Mouse (Mus musculus) midbrain, embryonic 14.5 days (tissue): ENCODE data around the gene Baz1b. TPM values are rescaled to one million over a fixed set of nuclear protein-coding genes. Genes with fewer than 3 reads are reported as not detected.
A peak's percentile ranks its signal among the peaks of the same experiment; 100 is the strongest.

Experiments used
- ATAC-seq: fragments of 200-750 bp; cut with Nextera tagmentation; 2 replicates; pipeline ENCODE4 v1.8.0; 2017; ENCODE audit warnings: moderate number of reproducible peaks, moderate library complexity; ENCODE audit not compliant: low FRiP score, low TSS enrichment
- DNase-seq: peaks from one replicate; pipeline ENCODE4 v3.0.0-alpha.2; 2015
- H3K27ac ChIP-seq: fragments of 300-500 bp; sonication (generic); replicated peaks from 2 replicates; pipeline ENCODE4 v1.5.1; 2014; ENCODE audit warnings: mild to moderate bottlenecking, low read depth, low read length, moderate library complexity
- H3K27me3 ChIP-seq: fragments of 300-500 bp; sonication (generic); 2 replicates; pipeline ENCODE4 v1.6.1; 2014; ENCODE audit warnings: low read length, control low read depth, mixed read lengths; ENCODE audit not compliant: control insufficient read depth, insufficient read depth
- H3K36me3 ChIP-seq: fragments of 300-500 bp; sonication (generic); 2 replicates; pipeline ENCODE4 v1.6.1; 2014; ENCODE audit warnings: low read length, control low read depth; ENCODE audit not compliant: control insufficient read depth, insufficient read depth
- H3K4me1 ChIP-seq: fragments of 300-500 bp; sonication (generic); 2 replicates; pipeline ENCODE4 v1.6.1; 2014; ENCODE audit warnings: mild to moderate bottlenecking, antibody characterized with exemption, low read length, control low read depth; ENCODE audit not compliant: control insufficient read depth, insufficient read depth
- H3K4me2 ChIP-seq: fragments of 300-500 bp; sonication (generic); 2 replicates; pipeline ENCODE4 v1.6.1; 2014; ENCODE audit warnings: mild to moderate bottlenecking, low read length, moderate library complexity
- H3K4me3 ChIP-seq: fragments of 300-500 bp; sonication (generic); replicated peaks from 2 replicates; pipeline ENCODE4 v1.5.1; 2014; ENCODE audit warnings: low read depth, low read length
- H3K9ac ChIP-seq: fragments of 300-500 bp; sonication (generic); replicated peaks from 2 replicates; pipeline ENCODE4 v1.6.1; 2014; ENCODE audit warnings: mild to moderate bottlenecking, low read length, moderate library complexity
- H3K9me3 ChIP-seq: fragments of 300-500 bp; sonication (generic); 2 replicates; pipeline ENCODE4 v1.6.1; 2016; ENCODE audit warnings: low read length, control low read depth, mixed read lengths; ENCODE audit not compliant: control insufficient read depth
- WGBS: fragments of 180-500 bp; shearing (Covaris S2); extraction: QIAGEN DNeasy Blood & Tissue Kit; methylation state at CpG from one replicate; pipeline ENCODE4 v1.1.7; 2014; 5-methylcytosine and 5-hydroxymethylcytosine counted together
- polyA plus RNA-seq: library from polyadenylated mRNA; unstranded; fragments of >200 nt; fragmentation: Nextera tagmentation; extraction: Ambion mirVana; gene quantifications from 2 replicates; pipeline ENCODE4 v1.2.1, GENCODE M21; 2014

The Baz1b gene
- polyA plus RNA-seq, 1 experiment from 2014 or later = 43.9 TPM

DNA sequence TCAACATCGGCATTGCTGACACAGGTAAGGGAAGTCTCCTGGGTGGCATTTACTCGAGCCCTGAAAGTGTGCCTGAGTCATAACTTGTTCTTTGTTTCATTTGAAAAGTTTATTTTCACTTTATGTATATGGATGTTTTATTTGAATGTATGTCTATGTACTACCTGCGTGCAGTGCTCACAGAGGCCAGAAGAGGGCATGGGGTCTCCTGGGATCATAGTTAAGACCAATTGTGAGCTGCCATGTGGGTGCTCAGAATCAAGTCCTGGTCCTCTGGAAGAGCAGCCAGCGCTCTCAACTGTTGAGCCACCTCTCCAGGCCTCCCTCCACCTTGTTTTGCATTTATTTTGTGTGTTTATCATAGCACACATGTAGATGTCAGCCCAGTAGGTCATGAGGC, 30.6 kb upstream of the Baz1b start:
- H3K27ac ChIP-seq = no peak overlapping the region
- peaks cover 61% of the 10 kb centered on the region for H3K36me3 ChIP-seq
- no peak overlapping the region for H3K4me2 ChIP-seq
- DNase-seq (no peak), ATAC-seq (no peak)
- no peak overlapping the region for H3K9ac ChIP-seq
- WGBS = 99% methylated on average over 4 of the region's 4 CpGs
- H3K27me3 ChIP-seq = no peaks in the 10 kb centered on the region
- no peaks in the 10 kb centered on the region for H3K4me1 ChIP-seq
- H3K9me3 ChIP-seq = no peaks in the 10 kb centered on the region
- no peak overlapping the region for H3K4me3 ChIP-seq

- Histone ChIP-seq H3K4me3 (no peak overlapping the region), H3K4me1 (no peaks in the 10 kb centered on the region), H3K27me3 (no peaks in the 10 kb centered on the region), H3K9ac (no peak overlapping the region), H3K27ac (no peak overlapping the region), H3K9me3 (no peaks in the 10 kb centered on the region), H3K4me2 (no peak overlapping the region), H3K36me3 (peaks cover 52% of the 10 kb centered on the region)
- ATAC-seq (no peak), DNase-seq (no peak)
- WGBS = 92% methylated on average over 4 of the region's 4 CpGs
Measured at GRCm38 (mm10) chr5:135161221-135161620, 25.8 kb upstream of the Baz1b start.

GRCm38 (mm10) chr5:135161650-135162049, 25.4 kb upstream of the Baz1b start:
- DNase-seq (no peak), ATAC-seq (no peak)
- WGBS = 93% methylated on average over 7 of the region's 7 CpGs
- H3K36me3 ChIP-seq = peaks cover 49% of the 10 kb centered on the region
- H3K4me3 ChIP-seq = no peak overlapping the region
- H3K9me3 ChIP-seq = no peaks in the 10 kb centered on the region
- no peaks in the 10 kb centered on the region for H3K27me3 ChIP-seq
- H3K4me1 ChIP-seq = no peaks in the 10 kb centered on the region
- H3K4me2 ChIP-seq = no peak overlapping the region
- no peak overlapping the region for H3K27ac ChIP-seq
- H3K9ac ChIP-seq = no peak overlapping the region

DNA sequence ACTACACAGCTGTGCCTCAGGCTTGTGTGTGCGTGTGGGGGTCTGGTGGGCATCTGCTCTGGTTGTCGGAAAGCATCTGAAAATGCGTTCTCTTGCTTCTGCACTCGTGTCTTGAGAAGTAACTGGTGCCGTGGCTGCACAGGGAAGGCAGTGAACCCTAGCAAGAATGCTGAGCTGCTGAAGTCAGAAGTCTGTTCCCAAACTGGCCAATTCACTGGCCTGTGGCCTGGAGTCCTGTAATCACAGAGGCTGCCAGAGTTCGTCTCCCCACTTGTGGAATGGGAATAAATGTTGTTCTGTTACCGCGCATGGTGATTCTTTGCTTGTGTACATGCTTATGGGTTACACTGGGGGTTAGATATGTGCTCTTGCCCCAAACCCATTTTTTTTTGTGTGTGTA, 24.7 kb upstream of the Baz1b start:
- H3K36me3 ChIP-seq = peaks cover 46% of the 10 kb centered on the region
- DNase-seq = no peak
- H3K9me3 ChIP-seq = no peaks in the 10 kb centered on the region
- no peak overlapping the region for H3K9ac ChIP-seq
- WGBS = 92% methylated on average over 8 of the region's 8 CpGs
- no peak overlapping the region for H3K4me2 ChIP-seq
- H3K27me3 ChIP-seq = no peaks in the 10 kb centered on the region
- no peak for ATAC-seq
- H3K4me3 ChIP-seq = no peak overlapping the region
- no peak overlapping the region for H3K27ac ChIP-seq
- no peaks in the 10 kb centered on the region for H3K4me1 ChIP-seq

DNA sequence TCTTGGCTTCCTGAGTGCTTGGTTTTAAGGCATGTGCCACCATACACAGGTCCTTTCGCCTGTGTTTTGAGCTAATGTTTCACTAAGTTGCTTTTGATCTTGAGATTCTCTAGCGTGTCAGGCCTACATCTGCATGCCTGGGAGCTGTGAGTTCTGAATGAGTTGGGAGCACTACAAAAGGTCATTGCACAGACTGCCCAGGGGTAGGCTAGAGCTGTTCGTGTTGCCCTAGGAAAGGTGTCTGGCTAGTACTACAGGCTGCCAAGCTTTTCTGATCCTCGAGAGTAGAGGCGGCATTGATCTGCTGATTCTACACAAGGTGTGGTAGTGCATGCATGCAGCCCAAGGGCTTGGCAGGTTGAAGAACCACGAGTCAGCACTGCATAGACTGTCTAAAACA, 24.2 kb upstream of the Baz1b start:
- Histone ChIP-seq H3K4me1 (no peaks in the 10 kb centered on the region), H3K9ac (no peak overlapping the region), H3K27ac (no peak overlapping the region), H3K9me3 (no peaks in the 10 kb centered on the region), H3K27me3 (no peaks in the 10 kb centered on the region), H3K4me2 (no peak overlapping the region), H3K4me3 (no peak overlapping the region), H3K36me3 (peaks cover 46% of the 10 kb centered on the region)
- DNase-seq (no peak), ATAC-seq (no peak)
- WGBS = 93% methylated on average over 6 of the region's 6 CpGs

- Histone ChIP-seq H3K4me3 (no peak overlapping the region), H3K9me3 (no peaks in the 10 kb centered on the region), H3K4me1 (no peaks in the 10 kb centered on the region; the same call in 1 of the 2 replicates), H3K27me3 (no peaks in the 10 kb centered on the region), H3K9ac (no peak overlapping the region), H3K27ac (no peak overlapping the region), H3K4me2 (no peak overlapping the region), H3K36me3 (peaks cover 18% of the 10 kb centered on the region)
- 90% methylated on average over 4 of the region's 4 CpGs for WGBS
- ATAC-seq = no peak
- DNase-seq = no peak
Measured at GRCm38 (mm10) chr5:135166909-135167308, 20.2 kb upstream of the Baz1b start.

DNA sequence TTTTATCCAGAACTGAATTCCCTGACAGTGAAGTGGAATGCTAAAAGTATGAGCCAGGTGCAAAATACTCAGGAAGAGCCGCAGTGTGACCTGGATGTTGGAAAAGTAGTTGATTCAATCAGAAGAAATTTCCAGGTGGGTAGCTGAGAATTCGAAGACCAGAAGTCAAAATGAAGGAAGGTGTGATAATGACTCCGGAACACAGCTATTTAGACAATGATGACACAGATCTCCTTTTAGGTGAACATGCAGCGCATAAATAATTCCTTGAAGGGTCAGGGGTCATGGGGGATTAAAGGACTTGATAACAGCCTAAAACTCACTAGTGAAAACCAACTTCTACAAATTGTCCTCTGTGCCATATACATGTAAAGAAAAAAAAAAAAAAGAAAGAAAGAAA, 19.6 kb upstream of the Baz1b start:
- DNase-seq (no peak), ATAC-seq (no peak)
- Histone ChIP-seq H3K4me3 (no peak overlapping the region), H3K9ac (no peak overlapping the region), H3K9me3 (no peaks in the 10 kb centered on the region), H3K4me2 (peak overlapping the region; percentile 65), H3K27ac (no peak overlapping the region), H3K36me3 (peaks cover 20% of the 10 kb centered on the region), H3K4me1 (no peaks in the 10 kb centered on the region; the same call in 1 of the 2 replicates), H3K27me3 (no peaks in the 10 kb centered on the region)
- 93% methylated on average over 4 of the region's 4 CpGs for WGBS

DNA sequence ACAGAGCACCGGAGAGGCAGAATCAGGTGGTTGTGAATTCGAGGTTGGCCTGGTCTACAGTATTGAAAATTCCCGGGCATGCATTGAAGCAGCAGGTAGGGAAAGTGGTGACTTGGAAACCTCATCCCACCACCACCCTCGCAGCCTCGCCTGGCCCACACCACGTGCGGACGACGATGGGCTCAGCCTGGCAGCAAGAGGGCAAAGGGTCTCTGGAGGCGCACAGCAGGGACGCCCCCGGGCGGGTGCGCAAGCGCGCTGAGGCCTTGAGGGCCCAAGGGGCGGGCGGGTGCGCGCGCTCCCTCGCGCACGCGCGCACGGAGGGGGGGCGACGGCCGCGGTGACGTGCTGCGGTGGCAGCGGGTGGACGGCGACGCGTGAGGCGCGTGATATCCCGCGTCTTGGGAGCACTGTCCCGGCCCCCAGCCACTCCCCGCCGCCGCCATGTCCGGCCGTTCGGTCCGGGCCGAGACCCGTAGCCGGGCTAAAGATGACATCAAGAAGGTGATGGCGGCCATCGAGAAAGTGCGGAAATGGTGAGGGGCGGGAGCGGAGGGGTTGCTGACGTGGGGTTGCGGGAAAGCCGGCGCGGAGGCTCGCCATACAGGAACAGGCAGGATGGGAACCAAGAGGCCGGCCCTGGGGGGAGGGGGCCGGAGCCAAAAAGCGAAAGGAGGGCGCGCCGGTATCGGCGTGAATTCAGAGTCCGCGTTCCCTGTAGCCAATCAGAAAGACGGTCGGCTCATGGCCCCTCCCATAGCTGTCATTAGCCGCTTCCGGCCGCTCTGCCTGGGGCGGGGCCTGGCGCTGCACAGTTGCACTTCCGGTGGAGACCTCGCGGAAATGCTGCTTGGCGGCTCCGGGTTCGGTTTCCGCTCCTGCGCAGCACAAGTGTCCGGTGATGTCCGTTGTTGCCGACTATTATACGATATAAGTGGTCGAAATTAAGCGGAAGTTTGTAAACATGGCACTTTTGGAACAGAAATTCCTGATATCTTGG, 18.7 kb upstream of the Baz1b start, which contains the start of gene Bcl7b:
TSS of gene Bcl7b (plus strand) at position 221 of the 1,000 bp plus-strand sequence.
- Histone ChIP-seq H3K9ac (peak within 1 kb of the TSS; percentile 86), H3K4me1 (no peaks in the 10 kb centered on the region; the same call in 1 of the 2 replicates), H3K4me3 (peak within 1 kb of the TSS; percentile 65), H3K27ac (peak within 1 kb of the TSS; percentile 100), H3K4me2 (peak within 1 kb of the TSS; percentile 65), H3K9me3 (no peaks in the 10 kb centered on the region), H3K27me3 (no peaks in the 10 kb centered on the region), H3K36me3 (peaks cover 22% of the 10 kb centered on the region)
- WGBS = 2% methylated on average over 88 of the region's 95 CpGs
- ATAC-seq (peak; percentile 97), DNase-seq (peak; percentile 98)

DNA sequence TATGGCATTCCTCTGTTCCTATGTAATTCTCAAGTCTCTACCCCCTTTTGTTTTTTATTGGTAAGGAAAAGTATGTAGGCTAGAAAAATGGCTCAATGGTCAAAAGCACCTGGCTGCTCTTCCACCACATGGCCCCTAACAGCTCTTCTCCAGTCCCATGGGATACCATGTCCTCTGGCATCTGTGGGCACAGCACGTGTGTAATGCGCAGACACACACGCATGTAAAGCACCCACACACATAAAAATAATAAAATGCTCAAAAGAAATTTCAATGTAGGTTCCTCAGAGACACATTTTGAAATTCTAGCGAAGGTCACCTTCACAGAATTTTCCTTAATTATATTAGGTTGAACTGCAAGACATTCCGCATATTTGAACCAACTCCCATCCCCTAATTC, 17.6 kb upstream of the Baz1b start:
- 88% methylated on average over 5 of the region's 5 CpGs for WGBS
- H3K9me3 ChIP-seq = no peaks in the 10 kb centered on the region
- ATAC-seq = no peak
- no peaks in the 10 kb centered on the region; the same call in 1 of the 2 replicates for H3K4me1 ChIP-seq
- no peak overlapping the region for H3K27ac ChIP-seq
- H3K36me3 ChIP-seq = peaks cover 32% of the 10 kb centered on the region
- DNase-seq = no peak
- peak overlapping the region; percentile 65 for H3K4me3 ChIP-seq
- H3K9ac ChIP-seq = peak overlapping the region; percentile 86; the same call in 1 of the 2 replicates
- peak overlapping the region; percentile 63 for H3K4me2 ChIP-seq
- no peaks in the 10 kb centered on the region for H3K27me3 ChIP-seq
